Mouse (Mus musculus) kidney, embryonic 14.5 days (tissue): ENCODE measurements around the gene Mdc1. TPM values are rescaled to one million over a fixed set of nuclear protein-coding genes. Genes with fewer than 3 reads are reported as not detected.

ENCODE experiments used
- ATAC-seq: fragments of 200-750 bp; cut with Nextera tagmentation; 2 replicates; pipeline ENCODE4 v1.8.0; 2017; ENCODE audit warnings: moderate number of reproducible peaks, mild to moderate bottlenecking, moderate TSS enrichment, moderate library complexity; ENCODE audit not compliant: low FRiP score, low TSS enrichment
- H3K27ac ChIP-seq: fragments of 300-500 bp; sonication (generic); 2 replicates; pipeline ENCODE4 v1.5.1; 2014; ENCODE audit warnings: low read depth, mild to moderate bottlenecking, low read length, moderate library complexity, mixed read lengths
- H3K27me3 ChIP-seq: fragments of 300-500 bp; sonication (generic); 2 replicates; pipeline ENCODE4 v1.6.1; 2014; ENCODE audit warnings: mild to moderate bottlenecking, low read length; ENCODE audit not compliant: control insufficient read depth, insufficient read depth
- H3K36me3 ChIP-seq: fragments of 300-500 bp; sonication (generic); 2 replicates; pipeline ENCODE4 v1.6.1; 2014; ENCODE audit warnings: low read length, mixed read lengths; ENCODE audit not compliant: control insufficient read depth, insufficient read depth
- H3K4me1 ChIP-seq: fragments of 300-500 bp; sonication (generic); 2 replicates; pipeline ENCODE4 v1.6.1; 2014; ENCODE audit warnings: low read length, mixed read lengths; ENCODE audit not compliant: control insufficient read depth, insufficient read depth
- H3K4me2 ChIP-seq: fragments of 300-500 bp; sonication (generic); replicated peaks from 2 replicates; pipeline ENCODE4 v1.6.1; 2014; ENCODE audit warnings: low read depth, mild to moderate bottlenecking, low read length
- H3K4me3 ChIP-seq: fragments of 300-500 bp; sonication (generic); 2 replicates; pipeline ENCODE4 v1.5.1; 2014; ENCODE audit warnings: mild to moderate bottlenecking, low read length
- H3K9ac ChIP-seq: fragments of 300-500 bp; sonication (generic); 2 replicates; pipeline ENCODE4 v1.6.1; 2014; ENCODE audit warnings: low read depth, mild to moderate bottlenecking, low read length, moderate library complexity
- H3K9me3 ChIP-seq: fragments of 300-500 bp; sonication (generic); 2 replicates; pipeline ENCODE4 v1.6.1; 2016; ENCODE audit warnings: low read length; ENCODE audit not compliant: control insufficient read depth
- WGBS: fragments of 180-500 bp; shearing (Covaris S2); extraction: QIAGEN DNeasy Blood & Tissue Kit; methylation state at CpG from one replicate; pipeline ENCODE4 v1.1.7; 2014; 5-methylcytosine and 5-hydroxymethylcytosine counted together
- polyA plus RNA-seq: library from polyadenylated mRNA; unstranded; fragments of >200 nt; fragmentation: Nextera tagmentation; extraction: Ambion mirVana; gene quantifications from 2 replicates; pipeline ENCODE4 v1.2.1, GENCODE M21; 2014

The Mdc1 gene
- polyA plus RNA-seq, 1 experiment from 2014 or later, result 16.5 TPM

GRCm38 (mm10) chr17:35817226-35817625 is 24.1 kb upstream of the Mdc1 start:
- no peak for ATAC-seq
- H3K27me3 ChIP-seq, result no peaks in the 10 kb centered on the region
- peaks cover 16% of the 10 kb centered on the region for H3K4me1 ChIP-seq
- 46% methylated on average over 10 of the region's 10 CpGs for WGBS
- H3K4me3 ChIP-seq, result no peak overlapping the region
- H3K4me2 ChIP-seq, result no peak overlapping the region
- H3K9ac ChIP-seq, result no peak overlapping the region
- H3K9me3 ChIP-seq, result no peaks in the 10 kb centered on the region
- no peak overlapping the region for H3K27ac ChIP-seq
- H3K36me3 ChIP-seq, result no peaks in the 10 kb centered on the region

DNA sequence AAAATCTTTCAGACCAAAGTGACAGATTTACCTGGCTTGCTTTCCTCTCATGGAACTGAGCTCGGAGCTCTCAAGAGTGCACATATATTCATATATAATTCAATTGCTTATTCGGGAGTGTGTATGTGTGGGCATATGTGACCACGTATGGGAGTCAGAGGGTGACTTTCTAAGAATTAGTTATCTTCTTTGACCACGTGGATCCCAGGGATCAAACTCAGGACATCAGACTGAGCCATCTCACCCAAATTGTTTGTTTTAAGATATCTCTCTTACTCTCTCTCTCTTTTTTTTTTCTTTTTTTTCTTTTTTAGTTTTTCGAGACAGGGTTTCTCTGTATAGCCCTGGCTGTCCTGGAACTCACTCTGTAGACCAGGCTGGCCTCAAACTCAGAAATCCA is 21.2 kb upstream of the Mdc1 start:
- H3K4me3 ChIP-seq, result no peak overlapping the region
- H3K9ac ChIP-seq, result no peak overlapping the region
- H3K4me2 ChIP-seq, result no peak overlapping the region
- 82% methylated on average over 5 of the region's 5 CpGs for WGBS
- peaks cover 9% of the 10 kb centered on the region for H3K4me1 ChIP-seq
- no peak for ATAC-seq
- no peaks in the 10 kb centered on the region for H3K27me3 ChIP-seq
- H3K27ac ChIP-seq, result no peak overlapping the region
- H3K9me3 ChIP-seq, result no peaks in the 10 kb centered on the region
- H3K36me3 ChIP-seq, result peaks cover under 1% of the 10 kb centered on the region; the same call in 1 of the 2 replicates

DNA sequence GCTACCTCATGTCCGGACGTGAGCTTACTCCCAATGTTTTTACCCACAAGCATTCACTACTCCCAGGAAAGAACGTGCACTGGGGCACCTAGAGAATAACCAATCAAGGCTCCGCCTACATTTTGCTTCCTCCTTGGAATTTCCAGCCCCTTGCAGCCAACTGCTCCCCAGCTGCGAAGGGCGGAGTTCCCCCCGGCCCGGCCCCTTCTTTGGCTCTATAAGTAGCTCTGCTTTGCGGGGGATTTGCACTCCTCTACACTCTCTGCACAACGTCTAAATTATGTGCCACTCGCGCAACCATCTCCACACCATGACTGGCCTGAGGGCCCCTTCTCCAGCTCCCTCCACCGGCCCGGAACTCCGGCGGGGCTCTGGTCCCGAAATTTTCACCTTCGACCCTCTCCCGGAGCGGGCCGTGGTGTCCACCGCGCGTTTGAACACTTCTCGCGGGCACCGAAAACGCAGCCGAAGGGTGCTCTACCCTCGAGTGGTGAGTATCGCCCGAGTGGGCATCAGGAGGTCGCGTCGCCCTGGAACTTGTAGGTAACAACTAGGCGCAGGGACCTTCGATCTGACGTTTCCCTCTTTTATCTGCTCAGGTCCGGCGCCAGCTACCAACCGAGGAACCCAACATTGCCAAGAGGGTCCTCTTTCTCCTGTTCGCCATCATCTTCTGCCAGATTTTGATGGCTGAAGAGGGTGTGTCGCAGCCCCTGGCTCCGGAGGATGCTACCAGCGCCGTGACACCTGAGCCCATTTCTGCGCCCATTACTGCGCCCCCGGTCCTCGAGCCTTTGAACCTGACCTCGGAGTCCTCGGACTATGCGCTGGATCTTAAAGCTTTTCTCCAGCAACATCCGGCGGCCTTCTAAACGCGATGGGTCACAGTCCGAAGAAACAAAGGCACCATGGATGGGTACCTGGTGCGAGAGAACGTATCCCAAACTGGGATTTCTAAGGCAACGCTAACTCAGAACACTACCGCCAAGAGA is 19.6 kb upstream of the Mdc1 start, which contains the start of gene Ier3:
TSS of gene Ier3 (plus strand) at position 246 of the 992 bp plus-strand sequence.
- Histone ChIP-seq H3K27me3 (no peaks in the 10 kb centered on the region), H3K27ac (no peak within 1 kb of the TSS; the same call in 1 of the 2 replicates)
- under 1% methylated on average over 60 of the region's 62 CpGs for WGBS

DNA sequence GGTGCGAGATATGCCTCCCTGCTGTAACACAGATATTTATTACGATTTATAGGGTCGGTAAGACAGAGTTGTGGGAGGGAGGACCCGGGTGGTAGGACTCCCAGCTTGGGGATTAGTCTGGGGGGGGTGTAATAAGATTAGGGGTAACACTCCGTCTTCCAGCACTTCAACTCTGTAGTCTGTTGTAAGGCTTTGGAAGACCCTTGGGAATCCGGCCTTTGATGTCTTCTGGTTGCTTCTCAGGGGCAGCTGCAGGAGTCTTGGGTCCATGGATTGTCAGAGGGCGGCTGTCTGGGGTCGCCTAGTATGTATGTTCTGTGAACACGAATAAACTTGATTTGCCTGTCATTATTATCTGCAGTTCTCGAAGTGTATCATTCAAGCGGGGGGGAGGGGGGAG is 18.8 kb upstream of the Mdc1 start:
- Histone ChIP-seq H3K4me1 (peaks cover under 1% of the 10 kb centered on the region), H3K4me3 (peak overlapping the region; percentile 56), H3K36me3 (peaks cover 16% of the 10 kb centered on the region; the same call in 1 of the 2 replicates), H3K27ac (peak overlapping the region; percentile 79; the same call in 1 of the 2 replicates), H3K9me3 (no peaks in the 10 kb centered on the region), H3K9ac (peak overlapping the region; percentile 67; the same call in 1 of the 2 replicates), H3K27me3 (no peaks in the 10 kb centered on the region), H3K4me2 (peak overlapping the region; percentile 97)
- WGBS, result 3% methylated on average over 11 of the region's 11 CpGs
- no peak; the same call in 1 of the 2 replicates for ATAC-seq

More for the DNA sequence above, 19.6 kb upstream of the Mdc1 start, which contains the start of gene Ier3:
- Histone ChIP-seq H3K9ac (peak within 1 kb of the TSS; percentile 72), H3K4me1 (peaks cover 9% of the 10 kb centered on the region), H3K9me3 (no peaks in the 10 kb centered on the region), H3K4me3 (peak within 1 kb of the TSS; percentile 56), H3K4me2 (peak within 1 kb of the TSS; percentile 97), H3K36me3 (peaks cover 13% of the 10 kb centered on the region; the same call in 1 of the 2 replicates)
- ATAC-seq, result peak; percentile 48

- under 1% methylated on average over 47 of the region's 47 CpGs for WGBS
- Histone ChIP-seq H3K9me3 (no peaks in the 10 kb centered on the region), H3K4me2 (peak within 1 kb of the TSS; percentile 97), H3K27ac (peak within 1 kb of the TSS; percentile 79), H3K36me3 (peaks cover 19% of the 10 kb centered on the region; the same call in 1 of the 2 replicates), H3K27me3 (no peaks in the 10 kb centered on the region), H3K9ac (peak within 1 kb of the TSS; percentile 72), H3K4me3 (peak within 1 kb of the TSS; percentile 56), H3K4me1 (no peaks in the 10 kb centered on the region)
- ATAC-seq, result peak; percentile 90
These were observed 18.1 kb upstream of the Mdc1 start, which contains the start of gene Flot1 for GRCm38 (mm10) chr17:35822964-35823937. Gene Flot1, plus strand, starts transcription at chr17:35823230.

- ATAC-seq, result no peak
- peak overlapping the region; percentile 56; the same call in 1 of the 2 replicates for H3K4me3 ChIP-seq
- WGBS, result 61% methylated on average over 7 of the region's 7 CpGs
- H3K27ac ChIP-seq, result no peak overlapping the region
- H3K9me3 ChIP-seq, result no peaks in the 10 kb centered on the region
- no peak overlapping the region for H3K4me2 ChIP-seq
- no peaks in the 10 kb centered on the region for H3K27me3 ChIP-seq
- H3K36me3 ChIP-seq, result peaks cover 19% of the 10 kb centered on the region; the same call in 1 of the 2 replicates
- H3K4me1 ChIP-seq, result no peaks in the 10 kb centered on the region
- H3K9ac ChIP-seq, result no peak overlapping the region
These were observed 16.9 kb upstream of the Mdc1 start for GRCm38 (mm10) chr17:35824402-35824801.

GRCm38 (mm10) chr17:35825109-35825850 is 16.0 kb upstream of the Mdc1 start:
- Histone ChIP-seq H3K9ac (no peak overlapping the region), H3K27me3 (no peaks in the 10 kb centered on the region), H3K4me3 (no peak overlapping the region), H3K4me1 (peaks cover 5% of the 10 kb centered on the region; the same call in 1 of the 2 replicates), H3K36me3 (peaks cover 19% of the 10 kb centered on the region; the same call in 1 of the 2 replicates), H3K4me2 (no peak overlapping the region), H3K9me3 (no peaks in the 10 kb centered on the region), H3K27ac (no peak overlapping the region)
- no peak for ATAC-seq
- WGBS, result 94% methylated on average over 13 of the region's 13 CpGs

DNA sequence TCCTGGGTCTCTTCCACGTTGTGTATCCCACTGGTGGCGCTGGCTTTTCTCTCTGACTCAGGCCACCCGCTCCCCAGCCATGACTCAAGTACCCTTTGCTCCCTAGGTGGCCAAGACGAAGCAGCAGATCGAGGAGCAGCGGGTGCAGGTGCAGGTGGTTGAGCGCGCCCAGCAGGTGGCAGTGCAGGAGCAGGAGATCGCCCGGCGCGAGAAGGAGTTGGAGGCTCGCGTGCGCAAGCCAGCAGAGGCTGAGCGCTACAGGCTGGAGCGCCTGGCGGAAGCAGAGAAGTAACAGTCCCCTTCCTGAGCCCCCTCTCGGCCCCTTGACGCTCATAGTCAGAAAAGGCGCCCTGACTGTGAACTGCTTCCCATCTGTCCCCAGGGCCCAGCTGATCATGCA is 11.6 kb upstream of the Mdc1 start:
- H3K4me2 ChIP-seq, result 0 out of 2 replicates have a peak overlapping the region, but pooled peaks have one; percentile 5

More for the DNA sequence above, 11.6 kb upstream of the Mdc1 start:
- peak overlapping the region; percentile 7 for H3K4me3 ChIP-seq
- peaks cover 12% of the 10 kb centered on the region; the same call in 1 of the 2 replicates for H3K4me1 ChIP-seq
- no peaks in the 10 kb centered on the region for H3K27me3 ChIP-seq
- no peak overlapping the region for H3K9ac ChIP-seq
- peak; percentile 75 for ATAC-seq
- H3K9me3 ChIP-seq, result no peaks in the 10 kb centered on the region
- H3K27ac ChIP-seq, result no peak overlapping the region
- H3K36me3 ChIP-seq, result peaks cover 51% of the 10 kb centered on the region
- WGBS, result 2% methylated on average over 21 of the region's 21 CpGs
